Mouse (Mus musculus) liver, postnatal 0 days (tissue): ENCODE data around the gene Cfap97d2.

ENCODE experiments used
- CTCF ChIP-seq: sonication (generic); IDR thresholded peaks from 2 replicates; pipeline ENCODE4 v1.5.1; 2016; ENCODE audit warnings: antibody characterized with exemption, low read depth
- EP300 ChIP-seq: IDR thresholded peaks from 2 replicates; pipeline ENCODE4 v1.6.1; 2016; ENCODE audit warnings: antibody characterized with exemption, low read depth, mild to moderate bottlenecking

GRCm38 (mm10) chr8:13753680-13754079 lies 48.0 kb downstream of the Cfap97d2 start:
- TF ChIP-seq EP300: no peak
- peak; percentile 89 for TF ChIP-seq CTCF
